In the genomic region with DNA sequence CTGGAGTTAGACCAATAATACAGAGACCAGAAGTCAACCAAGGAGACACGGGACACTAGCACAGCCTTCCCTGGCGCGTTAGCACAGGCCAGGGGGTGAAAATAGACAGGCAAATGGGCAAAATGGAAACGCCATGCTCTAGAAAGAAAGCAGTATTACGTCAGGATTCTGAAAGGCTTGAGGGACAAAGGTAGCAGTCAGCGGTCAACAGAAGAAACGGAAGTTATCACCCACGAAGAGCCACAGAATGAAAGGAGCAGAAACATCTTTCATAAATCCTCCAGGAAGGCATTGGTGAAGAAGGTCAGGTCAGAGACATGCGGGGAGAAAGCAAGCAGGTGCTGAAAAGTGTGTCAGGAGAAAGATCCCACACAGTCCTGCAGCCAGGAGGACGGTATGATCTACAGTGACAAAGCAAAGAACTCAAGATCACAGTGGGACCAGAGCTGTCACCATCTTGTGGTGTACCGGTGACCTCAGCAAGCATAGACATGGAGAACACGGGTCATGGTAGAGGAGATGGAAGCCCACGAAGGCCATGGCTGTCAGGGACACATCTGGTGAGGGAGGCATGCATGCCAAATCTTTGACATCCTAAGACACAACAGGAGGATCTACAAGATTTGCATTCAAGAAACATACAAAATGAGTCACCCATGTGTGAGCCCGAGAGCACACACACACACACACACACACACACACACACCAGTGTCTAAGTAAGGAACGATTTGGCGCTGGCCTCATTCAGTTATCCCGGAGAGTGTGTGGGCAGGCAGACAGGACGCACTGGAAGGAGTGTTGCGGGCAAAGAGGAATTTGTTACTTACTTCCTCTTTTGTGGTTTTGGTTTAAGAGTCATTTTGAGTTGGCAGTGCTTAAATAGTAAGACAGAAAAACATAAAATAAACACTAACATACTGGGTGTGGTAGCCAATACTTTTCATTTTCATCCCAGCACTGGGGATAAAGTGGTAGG, we compare ENCODE assay signal across 13 mouse cellular contexts.
DNase-seq lines count a peak whose midpoint lies in the region; ATAC-seq lines count a peak whose summit lies in the region.
"Had no signal": no experiment of that assay in that cellular context is flagged by ENCODE, and none has a peak within 500 bp of the region (broad histone marks: within the 10 kb centered on the region; RNA-seq: fewer than 3 reads in every experiment).

No protein-coding gene starts in this region.

- intact Hi-C loops in heart, postnatal 10 days (cut with DNase I), result no loop called here

- H3K9me3 ChIP-seq in embryonic facial prominence, embryonic 14.5 days (ENCODE audit: control insufficient read depth, low read length), result no peaks in the 10 kb centered on the region; the same call in 1 of the 2 replicates
- peaks cover 5% of the 10 kb centered on the region; the same call in 1 of the 2 replicates for H3K9me3 ChIP-seq in embryonic facial prominence, embryonic 10.5 days
- no peaks in the 10 kb centered on the region for H3K9me3 ChIP-seq in midbrain, embryonic 11.5 days (ENCODE audit: control insufficient read depth, low read length)
- H3K9me3 ChIP-seq in midbrain, embryonic 14.5 days (ENCODE audit: control insufficient read depth, low read length), result no peaks in the 10 kb centered on the region
- H3K9me3 ChIP-seq: heart, embryonic 13.5 days; midbrain, embryonic 12.5 days had no signal

- ATAC-seq in embryonic facial prominence, embryonic 14.5 days (ENCODE audit: low read depth), result no peak; the same call in 1 of the 2 replicates
- no peak for ATAC-seq in midbrain, embryonic 11.5 days (ENCODE audit: low FRiP score)
- ATAC-seq in midbrain, embryonic 14.5 days (ENCODE audit: low FRiP score, low TSS enrichment), result no peak
- ATAC-seq: forebrain, postnatal 0 days had no signal

- H3K9ac ChIP-seq in embryonic facial prominence, embryonic 14.5 days (ENCODE audit: low read depth, low read length), result no peak overlapping the region
- H3K9ac ChIP-seq in midbrain, embryonic 11.5 days (ENCODE audit: low read length), result no peak overlapping the region
- no peak overlapping the region for H3K9ac ChIP-seq in midbrain, embryonic 14.5 days (replicated peaks; ENCODE audit: low read length)
- H3K9ac ChIP-seq: forebrain, postnatal 0 days; heart, embryonic 13.5 days; midbrain, embryonic 12.5 days had no signal

- H3K4me2 ChIP-seq in embryonic facial prominence, embryonic 14.5 days (ENCODE audit: low read depth, low read length), result no peak overlapping the region
- no peak overlapping the region for H3K4me2 ChIP-seq in midbrain, embryonic 11.5 days
- no peak overlapping the region for H3K4me2 ChIP-seq in midbrain, embryonic 14.5 days (ENCODE audit: low read length)
- H3K4me2 ChIP-seq: heart, embryonic 13.5 days; midbrain, embryonic 12.5 days had no signal

- H3K27me3 ChIP-seq in embryonic facial prominence, embryonic 14.5 days (replicated peaks; ENCODE audit: control insufficient read depth, insufficient read depth, low read length), result no peaks in the 10 kb centered on the region
- no peaks in the 10 kb centered on the region for H3K27me3 ChIP-seq in embryonic facial prominence, embryonic 10.5 days (replicated peaks; ENCODE audit: low read depth, poor library complexity, severe bottlenecking)
- no peaks in the 10 kb centered on the region for H3K27me3 ChIP-seq in midbrain, embryonic 11.5 days (ENCODE audit: control insufficient read depth, insufficient read depth, low read length)
- H3K27me3 ChIP-seq in midbrain, embryonic 14.5 days (ENCODE audit: control insufficient read depth, insufficient read depth, low read length), result no peaks in the 10 kb centered on the region
- no peaks in the 10 kb centered on the region; the same call in 1 of the 2 replicates for H3K27me3 ChIP-seq in splenic B cell, adult 2 months (ENCODE audit: control insufficient read depth, insufficient read depth, low read length, poor library complexity, severe bottlenecking)
- H3K27me3 ChIP-seq: heart, embryonic 13.5 days; midbrain, embryonic 12.5 days had no signal

- DNase-seq in embryonic facial prominence, embryonic 14.5 days (ENCODE audit: low spot score), result peak; percentile 52
- DNase-seq in embryonic facial prominence, embryonic 10.5 days (ENCODE audit: low spot score), result no peak
- DNase-seq in midbrain, embryonic 11.5 days (ENCODE audit: low spot score, missing footprints), result peak; percentile 39
- no peak for DNase-seq in midbrain, embryonic 14.5 days
- peak; percentile 47 for DNase-seq in lung, postnatal 10 days
- DNase-seq in splenic B cell, adult 2 months (ENCODE audit: low read depth, low spot score), result peak; percentile 54
- no peak for DNase-seq in testis, postnatal 10 days (ENCODE audit: low spot score)
- DNase-seq in heart, postnatal 10 days, result no peak
- DNase-seq: forebrain, postnatal 0 days; kidney, postnatal 4 days; thymus, postnatal 25 days had no signal

- H3K36me3 ChIP-seq in embryonic facial prominence, embryonic 14.5 days (ENCODE audit: control insufficient read depth, insufficient read depth, low read length), result peaks cover 14% of the 10 kb centered on the region; the same call in 1 of the 2 replicates
- H3K36me3 ChIP-seq in embryonic facial prominence, embryonic 10.5 days (replicated peaks), result peaks cover 20% of the 10 kb centered on the region
- H3K36me3 ChIP-seq in midbrain, embryonic 11.5 days (ENCODE audit: control insufficient read depth, insufficient read depth, low read length), result no peaks in the 10 kb centered on the region
- no peaks in the 10 kb centered on the region for H3K36me3 ChIP-seq in midbrain, embryonic 14.5 days (ENCODE audit: control insufficient read depth, insufficient read depth, low read length)
- H3K36me3 ChIP-seq in splenic B cell, adult 2 months (ENCODE audit: control insufficient read depth, insufficient read depth, low read length, poor library complexity, severe bottlenecking), result no peaks in the 10 kb centered on the region

- no peak overlapping the region for H3K4me3 ChIP-seq in embryonic facial prominence, embryonic 14.5 days (ENCODE audit: low read depth, low read length)
- no peak overlapping the region for H3K4me3 ChIP-seq in embryonic facial prominence, embryonic 10.5 days
- no peak overlapping the region for H3K4me3 ChIP-seq in midbrain, embryonic 11.5 days (ENCODE audit: low read depth, low read length)
- no peak overlapping the region for H3K4me3 ChIP-seq in midbrain, embryonic 14.5 days (replicated peaks; ENCODE audit: low read depth, low read length)
- H3K4me3 ChIP-seq: heart, embryonic 13.5 days; midbrain, embryonic 12.5 days had no signal

- no peak overlapping the region for H3K27ac ChIP-seq in embryonic facial prominence, embryonic 14.5 days (replicated peaks; ENCODE audit: low read depth, low read length)
- H3K27ac ChIP-seq in embryonic facial prominence, embryonic 10.5 days (replicated peaks), result no peak overlapping the region
- H3K27ac ChIP-seq in midbrain, embryonic 11.5 days (ENCODE audit: low read depth, low read length), result no peak overlapping the region
- H3K27ac ChIP-seq in midbrain, embryonic 14.5 days (replicated peaks; ENCODE audit: low read depth, low read length), result no peak overlapping the region
- H3K27ac ChIP-seq: heart, embryonic 13.5 days; midbrain, embryonic 12.5 days had no signal

- H3K4me1 ChIP-seq in embryonic facial prominence, embryonic 14.5 days (ENCODE audit: control insufficient read depth, insufficient read depth, low read length), result peaks cover 3% of the 10 kb centered on the region; the same call in 1 of the 2 replicates
- H3K4me1 ChIP-seq in embryonic facial prominence, embryonic 10.5 days, result peaks cover 7% of the 10 kb centered on the region
- H3K4me1 ChIP-seq in midbrain, embryonic 11.5 days (ENCODE audit: control insufficient read depth, insufficient read depth, low read length), result no peaks in the 10 kb centered on the region
- H3K4me1 ChIP-seq in midbrain, embryonic 14.5 days (ENCODE audit: control insufficient read depth, insufficient read depth, low read length), result no peaks in the 10 kb centered on the region
- H3K4me1 ChIP-seq: midbrain, embryonic 12.5 days had no signal

- WGBS in embryonic facial prominence, embryonic 14.5 days, result 84% methylated on average over 19 of the region's 19 CpGs
- WGBS in embryonic facial prominence, embryonic 10.5 days, result 87% methylated on average over 19 of the region's 19 CpGs
- WGBS in midbrain, embryonic 11.5 days, result 89% methylated on average over 19 of the region's 19 CpGs
- 89% methylated on average over 19 of the region's 19 CpGs for WGBS in midbrain, embryonic 14.5 days

Comparison
In these comparisons a context has a peak if more than half of its experiments do, and no peak if none do; other contexts are left out.
1. DNase-seq: peak in embryonic facial prominence, embryonic 14.5 days (single experiment), midbrain, embryonic 11.5 days (single experiment), lung, postnatal 10 days (single experiment) and splenic B cell, adult 2 months (single experiment); none in embryonic facial prominence, embryonic 10.5 days (single experiment), midbrain, embryonic 14.5 days (single experiment), testis, postnatal 10 days (single experiment) and heart, postnatal 10 days (0 of 2).